Mouse (Mus musculus) liver, adult 2 months (tissue): ENCODE measurements around the gene Chdh.

Source experiments
- CTCF ChIP-seq: fragments of 200-500 bp; IDR thresholded peaks from 2 replicates; pipeline ENCODE4 v1.5.1; 2011; ENCODE audit warnings: low read depth, low read length, control low read depth
- POLR2A ChIP-seq: fragments of 200-500 bp; IDR thresholded peaks from 2 replicates; pipeline ENCODE4 v1.6.1; 2011; ENCODE audit warnings: low read length, control low read depth; ENCODE audit not compliant: insufficient read depth; ENCODE audit errors: extremely low read depth

DNA sequence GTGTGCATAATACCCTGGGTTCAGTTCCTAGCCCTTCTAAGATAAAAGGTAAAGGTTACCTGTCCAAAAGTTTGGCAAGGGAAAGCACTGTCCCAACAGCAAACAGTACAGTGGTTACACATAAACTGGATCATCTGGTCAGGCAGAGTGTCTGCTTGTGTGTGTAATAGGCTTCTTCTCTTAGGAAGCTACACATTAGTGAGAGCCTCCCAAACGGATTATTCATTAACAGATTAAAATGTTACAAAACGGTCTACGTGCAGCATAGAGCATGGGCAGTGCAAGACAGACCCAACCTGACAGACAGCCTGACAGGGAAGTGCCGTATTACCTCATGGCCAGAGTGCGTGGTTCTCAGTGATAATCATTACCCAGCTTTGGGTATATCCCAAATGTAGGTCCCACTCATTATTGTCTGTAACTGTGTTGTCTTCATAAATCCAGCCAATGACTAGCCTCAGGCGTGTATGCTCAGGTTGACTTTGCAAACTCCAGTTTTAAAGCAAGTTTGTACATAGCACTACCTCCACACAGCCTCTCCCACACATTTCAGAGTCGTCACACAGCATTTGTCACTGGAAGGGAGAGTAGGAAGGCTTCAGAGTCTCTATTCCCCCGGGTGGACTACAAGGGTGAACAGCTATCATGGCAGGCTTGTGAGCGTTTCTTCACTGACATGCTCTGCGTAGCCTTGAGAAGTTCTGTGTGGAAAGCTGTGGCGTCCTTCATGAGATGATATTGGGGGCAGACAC is 12.6 kb upstream of the Chdh start:
- TF ChIP-seq CTCF (no peak), POLR2A (no peak)
